Mouse (Mus musculus) small intestine, adult 2 months (tissue): ENCODE measurements around the gene Ipo11.

Experiments used
- CTCF ChIP-seq: fragments of 200-500 bp; IDR thresholded peaks from 2 replicates; pipeline ENCODE4 v1.5.1; 2012; ENCODE audit warnings: low read depth, mild to moderate bottlenecking, control low read depth, inconsistent platforms, low read length, moderate library complexity, mixed read lengths; ENCODE audit not compliant: insufficient replicate concordance, insufficient read length; ENCODE audit errors: extremely low read depth
- POLR2A ChIP-seq: fragments of 200-500 bp; IDR thresholded peaks from 2 replicates; pipeline ENCODE4 v1.6.1; 2012; ENCODE audit warnings: low read depth, mild to moderate bottlenecking, control low read depth, inconsistent platforms, low read length, moderate library complexity

- TF ChIP-seq POLR2A (no peak), CTCF (no peak)
Measured at GRCm38 (mm10) chr13:106825618-106826017, 111.1 kb downstream of the Ipo11 start.
